Mouse (Mus musculus) left cerebral cortex, adult 9 months (tissue): ENCODE results near the gene Armc3.

Experiments
- DNase-seq, 2 experiments: peaks; one replicate each; pipeline ENCODE4 v3.0.0; 2022; ENCODE audit warnings: low spot score in 2 of 2

The Armc3 gene

DNA sequence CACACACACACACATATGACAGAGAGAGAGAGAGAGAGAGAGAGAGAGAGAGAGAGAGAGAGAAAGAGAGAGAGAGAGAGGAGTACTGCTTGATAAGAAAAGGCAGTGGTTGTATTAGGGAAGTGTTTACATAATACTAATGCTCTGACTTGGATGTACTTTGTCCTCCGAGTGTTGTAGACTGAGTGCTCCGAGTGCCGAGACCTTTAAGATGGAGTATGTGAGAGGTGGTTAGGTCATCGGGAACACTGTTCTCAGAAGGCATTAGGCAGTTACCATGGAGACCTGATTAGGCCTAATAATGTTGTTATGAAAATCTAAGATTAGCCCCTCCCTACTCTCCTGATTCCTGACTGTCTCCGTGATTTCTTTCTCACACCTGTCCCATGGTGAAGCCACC lies 151.1 kb downstream of the Armc3 start:
- DNase-seq = no peak

DNA sequence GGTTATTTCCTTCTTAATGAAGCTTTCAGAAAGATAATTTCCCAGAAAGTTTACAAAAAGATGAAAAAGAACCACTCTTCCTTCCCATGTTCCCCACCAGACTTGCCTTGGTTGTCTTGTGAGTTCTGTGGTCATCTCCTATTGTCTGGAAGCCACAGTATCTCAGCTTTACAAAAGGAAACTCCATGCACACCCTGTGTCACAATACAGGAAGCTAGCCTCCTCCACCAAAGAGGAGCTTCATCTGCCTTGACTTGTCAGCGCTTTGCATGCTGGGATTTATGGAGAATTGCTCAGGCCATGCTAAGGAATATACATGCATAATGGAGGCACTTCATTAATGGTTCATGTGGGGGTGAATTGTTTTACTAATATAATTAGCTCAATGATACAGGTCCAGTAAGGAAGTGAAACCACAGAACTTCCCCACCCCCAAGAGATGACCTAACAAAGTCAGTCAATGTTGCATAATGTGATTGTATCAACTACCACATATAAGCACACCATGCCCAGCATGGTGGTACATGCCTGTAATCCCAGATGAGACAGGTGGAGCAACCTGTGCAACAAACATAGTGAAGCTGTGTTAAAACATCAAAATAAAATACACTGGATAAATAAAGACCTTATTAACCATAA lies 152.6 kb downstream of the Armc3 start:
- DNase-seq = no peak

DNA sequence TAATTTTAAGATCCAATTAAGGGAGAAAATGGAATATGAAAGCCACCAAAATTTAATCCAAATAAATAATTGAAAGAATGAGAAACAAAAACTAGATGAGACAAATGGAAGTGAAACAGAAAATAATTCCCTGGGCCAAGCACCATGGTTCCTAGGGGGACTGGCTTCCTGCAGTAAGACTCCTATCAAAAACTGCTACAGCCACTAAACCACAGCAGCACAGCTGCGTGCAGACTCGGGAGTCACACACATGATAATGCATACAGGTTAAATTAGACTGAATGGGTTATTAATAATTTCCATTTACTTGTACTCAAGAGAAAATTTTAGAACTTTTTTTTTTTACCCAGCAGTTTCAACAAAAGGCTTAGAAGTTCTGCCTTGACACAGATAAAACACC lies 154.1 kb downstream of the Armc3 start:
- no peak for DNase-seq
